Mouse (Mus musculus) thymus, adult 18-20 months (tissue): ENCODE measurements around the gene Tspan32.

ENCODE experiments used
- DNase-seq, 2 experiments: peaks; one replicate each; pipeline ENCODE4 v3.0.0; 2022; ENCODE audit warnings: mixed read lengths in 2 of 2

Tspan32 gene

DNA sequence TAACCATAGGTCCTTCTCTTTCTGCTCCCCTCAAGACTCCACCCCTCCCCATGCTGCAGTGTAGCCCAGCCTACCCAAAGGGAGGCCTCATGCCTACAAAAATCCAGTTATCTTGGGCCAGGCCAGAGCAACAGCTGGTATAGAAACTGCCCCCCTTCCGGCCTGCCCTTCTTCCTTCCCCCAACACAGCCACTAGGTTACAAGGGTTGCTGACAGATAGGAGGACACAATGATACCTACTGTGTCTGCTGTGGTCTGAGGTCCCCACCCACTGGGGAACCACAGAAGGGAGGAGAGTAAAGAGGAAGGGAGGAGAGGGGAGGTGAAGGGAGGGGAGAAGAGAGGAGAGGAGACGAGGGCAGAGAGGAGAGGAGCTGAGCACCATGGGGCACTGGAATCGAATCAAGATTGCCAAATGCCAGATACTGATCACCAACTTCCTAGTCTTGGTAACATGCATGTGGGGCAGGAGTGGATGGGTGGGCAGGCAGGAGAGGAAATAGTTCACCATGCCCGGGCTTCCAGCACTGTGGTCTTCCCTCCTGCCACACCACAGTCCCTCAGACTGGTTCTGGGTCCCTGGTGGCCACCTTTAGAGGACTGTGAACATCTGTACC is at the start of gene Tspan32:
Tspan32 (plus strand) TSS at position 320 of the 617 bp plus-strand sequence.
- peak; percentile 51 to 77 for DNase-seq

DNA sequence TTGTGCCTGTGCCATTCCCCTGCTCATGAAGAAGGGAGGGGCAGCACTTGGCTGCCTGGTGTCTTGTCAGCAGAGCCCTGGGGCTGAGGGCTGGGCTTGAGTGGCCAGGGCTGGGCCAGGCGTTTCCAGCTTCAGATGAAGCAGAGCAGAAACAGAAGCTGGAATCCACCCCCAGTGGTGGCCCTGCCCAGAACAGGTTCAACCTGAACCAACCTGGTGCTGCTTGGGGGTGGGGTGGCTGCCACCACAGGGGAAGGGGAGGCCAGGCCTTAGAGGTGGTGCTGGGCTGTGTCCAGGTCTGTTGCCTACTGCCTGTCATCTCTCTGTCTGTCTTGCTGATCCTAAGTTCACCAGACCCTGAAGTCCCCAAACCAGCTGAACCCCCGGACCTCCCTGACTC is 48.8 kb upstream of the Tspan32 start:
- DNase-seq: no peak

DNA sequence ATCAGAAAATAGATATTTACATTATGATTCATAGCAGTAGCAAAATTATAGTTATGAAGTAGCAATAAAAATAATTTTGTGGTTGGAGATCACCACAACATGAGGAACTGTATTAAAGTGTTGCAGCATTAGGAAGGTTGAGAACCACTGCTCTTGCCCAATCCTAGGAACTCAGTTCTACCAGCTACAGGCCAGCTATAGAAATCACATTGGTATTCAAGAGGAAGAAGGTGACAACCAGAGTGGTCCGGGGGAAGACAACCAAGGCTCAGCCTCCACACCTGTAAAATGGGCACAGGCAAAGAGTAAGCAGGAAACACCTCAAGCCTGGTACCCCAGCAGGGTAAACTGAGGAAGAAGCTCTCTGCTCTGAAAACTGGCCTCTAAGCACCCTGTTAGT is 46.0 kb upstream of the Tspan32 start:
- DNase-seq: no peak

DNA sequence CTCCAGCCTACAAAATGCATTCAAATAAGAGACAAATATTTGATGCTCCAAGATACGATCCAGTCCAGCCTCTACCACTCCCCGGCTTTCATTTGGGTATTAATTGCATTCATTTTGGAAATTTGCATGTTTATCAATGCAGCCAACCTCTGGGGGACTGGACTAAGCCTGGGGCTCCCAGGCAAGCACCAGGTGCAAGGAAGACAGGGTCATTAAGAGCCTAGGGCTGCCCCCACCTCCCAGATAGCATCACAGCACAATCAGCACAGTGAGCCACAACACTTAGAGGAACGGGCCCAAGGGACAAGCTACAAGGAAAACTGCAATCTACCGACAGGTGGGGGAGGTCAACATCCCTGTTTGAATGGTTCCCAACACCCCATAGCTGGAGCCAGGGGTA is 45.1 kb upstream of the Tspan32 start:
- no peak for DNase-seq

DNA sequence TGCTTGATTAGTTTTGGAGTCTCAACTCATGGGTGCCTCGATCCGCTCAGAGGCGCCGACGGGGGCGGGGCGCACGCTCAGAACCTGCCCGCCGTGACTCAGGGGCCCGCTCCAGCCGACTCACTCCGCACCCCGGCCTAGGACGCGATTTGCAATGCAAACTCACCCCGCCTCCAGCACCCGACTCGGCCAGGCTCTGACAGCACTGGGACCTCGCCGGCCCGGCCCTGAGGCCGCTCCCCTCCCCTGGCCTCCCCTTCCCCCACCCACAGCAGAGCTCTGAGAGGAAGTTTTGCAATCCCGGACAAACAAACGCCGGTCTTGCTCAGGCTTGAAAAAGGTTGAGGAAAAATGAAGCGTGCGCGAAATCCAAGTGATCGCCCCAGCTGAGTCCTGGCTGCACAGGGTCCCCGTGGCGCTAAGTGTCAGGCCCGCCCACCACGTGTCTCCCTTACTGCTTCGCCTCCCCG is 37.4 kb upstream of the Tspan32 start:
- DNase-seq: no peak

DNA sequence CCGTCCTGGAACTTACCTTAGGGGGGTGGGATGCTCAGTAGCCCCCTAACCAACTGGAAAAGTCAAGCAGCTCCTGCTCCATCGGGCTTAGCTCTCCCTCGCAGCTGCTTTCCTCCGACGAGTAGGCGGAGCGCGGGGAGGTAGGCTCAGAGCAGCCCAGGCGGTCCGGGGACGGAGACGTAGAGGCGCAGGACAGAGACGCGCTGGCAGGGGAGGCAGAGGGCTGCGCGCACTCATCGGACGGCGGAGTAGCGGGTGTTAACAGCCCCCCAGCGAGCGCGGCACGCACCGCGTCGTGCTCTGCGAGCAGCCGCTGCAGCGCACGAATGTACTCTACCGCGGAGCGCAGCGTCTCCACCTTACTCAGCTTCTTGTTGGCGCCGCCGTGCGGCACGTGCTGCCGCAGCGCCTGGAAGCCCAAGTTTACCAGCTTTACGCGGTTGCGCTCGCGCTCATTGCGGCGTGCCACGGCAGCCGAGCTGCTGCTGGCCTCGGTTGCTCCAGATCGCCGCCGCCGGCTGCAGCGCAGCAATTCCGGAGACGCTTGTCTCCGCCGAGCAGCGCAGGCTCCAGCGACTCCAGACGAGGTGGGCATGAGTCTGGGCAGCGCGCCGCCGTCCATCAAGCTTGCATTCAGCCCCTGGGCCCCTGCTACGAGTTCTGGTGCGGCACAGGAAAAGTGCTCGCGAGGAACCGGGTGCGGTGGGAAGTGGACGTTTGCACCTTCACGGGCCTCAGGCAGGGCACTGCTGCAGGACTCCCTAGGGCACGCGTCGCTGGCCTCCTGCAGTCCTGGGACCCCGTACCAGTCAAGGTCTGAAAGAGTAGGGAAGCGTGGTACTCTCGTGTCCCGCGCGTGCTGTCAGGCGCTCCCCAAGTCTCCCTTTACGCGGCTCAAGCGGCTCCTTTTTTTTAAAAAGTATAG is 36.7 kb upstream of the Tspan32 start:
- no peak for DNase-seq

DNA sequence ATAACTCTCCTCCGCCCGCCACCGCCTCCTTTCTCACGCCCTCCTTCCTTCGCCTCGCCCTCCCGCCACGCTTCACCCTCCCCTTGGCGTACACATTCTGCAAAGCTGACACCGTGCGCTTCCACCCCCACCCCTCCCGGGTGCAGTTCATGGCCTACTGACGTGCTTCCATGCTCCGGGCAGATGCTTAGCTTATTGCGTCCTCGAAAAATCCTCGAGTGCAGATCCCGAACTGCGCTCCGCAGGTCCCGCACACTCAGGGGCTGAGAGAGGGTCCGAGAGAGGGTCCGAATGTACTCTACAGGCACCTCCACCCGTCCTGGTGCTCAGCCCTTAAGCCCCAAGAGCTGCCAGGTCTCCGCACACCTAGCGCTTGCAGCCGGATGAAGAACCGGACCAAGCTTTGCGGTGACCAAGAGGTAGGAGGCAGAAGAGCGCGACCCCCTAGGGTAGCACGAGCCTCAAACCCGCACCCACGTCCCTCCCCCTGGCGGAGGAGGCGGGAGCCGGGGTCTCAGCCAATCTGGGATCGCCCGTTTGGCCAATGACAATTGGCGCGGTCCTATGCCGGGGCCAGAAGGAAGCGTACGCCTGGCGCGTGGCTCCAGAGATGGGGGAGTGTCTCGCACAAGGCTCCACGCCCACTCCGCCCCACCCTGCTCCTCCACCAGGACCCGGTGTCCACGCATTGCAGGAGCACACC is 35.9 kb upstream of the Tspan32 start, which contains the start of gene Ascl2:
Ascl2 (minus strand) TSS at position 456 of the 703 bp plus-strand sequence.
- no peak for DNase-seq

DNA sequence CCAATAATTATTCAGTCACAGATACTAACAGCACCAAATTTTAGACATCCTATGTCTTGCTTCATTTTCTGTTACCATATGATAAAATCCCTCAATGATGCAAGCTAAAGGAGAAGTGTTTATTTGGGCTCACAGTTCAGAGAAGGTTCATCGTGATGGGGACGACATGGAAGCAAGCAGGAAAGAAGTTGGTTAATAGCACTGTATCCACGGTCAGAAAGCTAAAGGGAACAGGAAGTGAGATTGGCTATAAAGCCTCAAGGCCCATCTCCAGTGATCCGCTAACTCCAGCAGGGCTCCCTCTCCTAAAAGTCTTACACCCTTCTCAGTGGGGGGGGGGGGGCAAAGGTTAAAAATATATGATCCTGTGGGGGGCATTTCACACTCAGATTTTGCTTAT is 22.9 kb upstream of the Tspan32 start:
- no peak for DNase-seq

DNA sequence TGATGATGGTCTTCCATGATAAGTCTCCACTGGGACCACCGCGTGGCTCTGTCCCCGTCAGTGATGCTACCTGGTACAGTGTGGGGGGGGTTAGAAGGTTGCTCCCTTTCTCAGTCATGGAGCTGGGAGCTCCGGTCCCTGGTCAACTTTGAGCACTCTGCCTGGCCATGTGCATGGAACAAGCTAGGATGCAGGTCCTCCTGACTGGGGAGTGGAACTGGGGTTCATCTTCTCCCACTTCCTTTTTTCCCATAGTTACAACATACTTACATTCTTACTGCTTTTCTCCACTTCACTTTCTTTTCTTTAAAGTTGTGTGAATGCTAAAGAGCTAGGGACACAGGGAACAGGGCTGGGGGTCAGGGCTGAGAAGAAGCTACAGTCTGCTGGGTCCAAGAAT is 19.7 kb upstream of the Tspan32 start:
- DNase-seq: no peak

DNA sequence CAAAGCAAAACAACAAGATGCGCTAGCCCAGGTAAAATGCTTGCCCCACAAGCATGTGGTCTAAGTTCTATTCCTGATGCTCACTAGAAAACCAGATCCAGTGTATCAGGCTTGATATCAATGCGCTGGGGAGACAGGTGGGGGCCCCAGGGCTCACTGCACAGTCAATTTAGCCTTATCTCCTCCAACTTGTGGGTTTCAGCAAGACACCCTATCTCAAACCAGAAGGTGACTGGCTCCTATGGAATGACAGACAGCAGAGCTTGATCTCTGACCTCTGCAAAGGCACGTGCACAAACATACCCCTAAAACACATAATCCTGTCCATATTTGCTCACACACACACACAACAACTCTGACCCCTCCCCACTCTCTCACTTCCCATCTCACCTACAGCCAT is 17.1 kb upstream of the Tspan32 start:
- DNase-seq: no peak

DNA sequence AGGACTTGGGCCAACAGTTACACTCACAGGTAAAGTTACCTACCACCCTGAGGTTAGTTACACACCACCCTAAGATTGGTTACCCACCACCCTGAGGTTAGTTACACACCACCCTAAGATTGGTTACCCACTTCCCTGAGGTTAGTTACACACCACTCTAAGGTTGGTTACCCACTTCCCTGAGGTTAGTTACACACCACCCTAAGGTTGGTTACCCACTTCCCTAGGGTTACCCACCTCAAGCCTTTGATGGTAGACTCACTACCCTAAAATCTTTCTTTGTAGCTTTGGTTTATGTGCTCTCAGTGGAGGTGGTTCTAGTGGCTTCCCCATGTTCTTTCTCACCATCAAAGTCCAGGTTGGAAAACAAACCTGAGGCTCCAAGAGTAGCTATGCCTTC is 9.8 kb upstream of the Tspan32 start:
- DNase-seq: no peak

DNA sequence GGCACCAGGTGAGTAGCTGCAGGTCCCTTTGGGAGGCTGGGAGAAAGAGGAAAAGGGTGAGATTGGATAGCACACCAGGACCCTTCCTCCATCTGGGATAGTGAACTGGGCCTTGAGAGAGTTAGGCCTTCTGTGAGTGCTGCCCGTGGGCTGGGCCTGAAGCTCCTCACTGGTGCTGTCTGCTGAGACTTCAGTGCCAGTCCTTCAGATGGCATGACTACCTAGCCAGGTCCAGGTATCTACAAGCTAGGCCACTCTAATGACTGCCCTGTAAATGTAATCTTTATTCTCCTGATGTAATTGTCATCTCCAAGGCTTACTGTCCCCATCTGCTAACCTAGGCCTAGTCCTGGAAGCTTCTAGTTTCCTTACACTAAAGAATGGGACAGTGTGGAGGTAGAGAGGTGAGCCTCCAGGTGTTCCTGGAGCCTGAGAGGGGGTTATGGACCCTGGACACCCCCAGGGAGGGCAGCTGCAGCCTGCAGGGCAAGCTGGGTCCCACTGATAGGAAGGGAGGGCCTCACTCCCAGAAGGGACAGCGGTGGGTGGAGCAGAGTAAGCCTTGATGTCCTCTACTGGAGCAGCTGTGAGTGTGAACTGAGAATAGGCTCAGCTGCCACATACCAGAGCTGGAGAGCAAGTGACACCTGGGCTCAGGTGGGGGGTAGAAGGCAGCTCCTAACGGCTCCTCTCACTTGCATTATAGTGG is 9.1 kb upstream of the Tspan32 start:
- no peak for DNase-seq

DNA sequence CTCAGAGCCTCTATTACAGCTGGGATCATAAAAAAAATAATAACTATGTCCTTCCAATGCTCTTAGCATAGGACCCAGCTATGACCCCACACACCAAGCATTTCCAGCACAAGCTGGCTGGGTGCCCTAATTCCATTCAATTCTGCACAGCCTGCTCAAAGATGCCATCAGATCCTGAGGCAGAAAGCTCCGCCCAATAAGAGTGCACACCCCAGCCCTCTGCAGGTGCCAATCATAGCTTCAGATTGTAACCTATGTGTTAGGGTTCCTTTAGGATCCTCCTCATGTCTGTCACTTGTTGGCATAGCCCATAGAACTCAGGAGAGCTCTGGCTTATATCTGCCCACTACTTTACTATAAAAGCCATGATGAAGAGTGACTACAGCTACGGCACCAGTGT is 7.8 kb upstream of the Tspan32 start:
- DNase-seq: no peak

DNA sequence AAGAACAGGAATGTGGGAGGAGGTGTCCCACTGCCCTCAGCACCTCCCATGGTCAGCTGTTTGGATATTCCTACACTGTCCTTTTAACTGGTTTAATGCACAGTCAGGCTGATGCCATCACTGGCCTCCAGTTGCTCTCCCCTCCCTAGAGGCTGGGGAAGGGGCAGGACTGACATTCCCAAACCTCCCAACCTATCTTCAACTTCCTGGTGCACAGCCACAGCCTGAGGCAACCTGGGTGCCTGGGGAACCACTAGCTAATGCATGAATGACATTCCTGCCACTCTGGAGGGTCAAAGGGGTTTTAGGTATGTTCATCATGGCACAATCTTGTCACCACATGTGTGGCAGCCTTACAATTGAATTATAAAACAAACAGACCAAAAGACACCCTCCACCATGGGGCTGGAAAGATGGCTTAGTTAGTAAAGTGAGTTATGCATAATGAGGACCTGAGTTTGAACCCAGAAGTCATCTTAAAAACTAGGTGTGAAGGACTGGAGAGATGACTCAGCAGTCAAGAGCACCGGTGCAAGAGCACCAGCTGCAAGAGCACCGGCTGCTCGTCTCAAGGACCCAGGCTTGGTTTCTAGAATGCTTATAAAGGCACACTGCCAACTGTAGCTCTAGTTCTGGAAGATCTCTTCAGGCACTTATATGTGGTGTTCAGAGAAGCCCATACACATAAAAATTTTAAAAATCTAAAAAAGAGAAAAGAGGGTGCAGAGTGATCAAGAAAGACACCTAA is 7.3 kb upstream of the Tspan32 start:
- no peak for DNase-seq

DNA sequence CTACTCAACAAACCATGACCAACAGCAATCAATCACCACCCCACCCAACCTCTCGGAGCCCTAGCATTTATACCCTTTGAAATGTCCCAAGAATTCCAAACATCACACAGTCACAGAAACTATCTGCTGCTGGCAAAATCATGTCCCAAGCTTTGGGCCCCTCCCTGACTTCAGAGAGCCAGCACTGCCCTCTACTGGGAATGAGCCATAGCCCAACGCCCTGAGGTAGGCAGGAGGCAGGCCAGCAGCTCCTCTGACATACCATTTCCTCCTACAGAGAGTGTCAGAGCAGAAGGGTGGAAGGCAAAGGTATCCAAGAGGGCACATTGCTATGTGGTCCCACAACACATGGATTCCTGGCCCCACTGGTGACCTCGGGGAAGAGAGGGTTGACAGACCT is 2.2 kb upstream of the Tspan32 start:
- DNase-seq: no peak

DNA sequence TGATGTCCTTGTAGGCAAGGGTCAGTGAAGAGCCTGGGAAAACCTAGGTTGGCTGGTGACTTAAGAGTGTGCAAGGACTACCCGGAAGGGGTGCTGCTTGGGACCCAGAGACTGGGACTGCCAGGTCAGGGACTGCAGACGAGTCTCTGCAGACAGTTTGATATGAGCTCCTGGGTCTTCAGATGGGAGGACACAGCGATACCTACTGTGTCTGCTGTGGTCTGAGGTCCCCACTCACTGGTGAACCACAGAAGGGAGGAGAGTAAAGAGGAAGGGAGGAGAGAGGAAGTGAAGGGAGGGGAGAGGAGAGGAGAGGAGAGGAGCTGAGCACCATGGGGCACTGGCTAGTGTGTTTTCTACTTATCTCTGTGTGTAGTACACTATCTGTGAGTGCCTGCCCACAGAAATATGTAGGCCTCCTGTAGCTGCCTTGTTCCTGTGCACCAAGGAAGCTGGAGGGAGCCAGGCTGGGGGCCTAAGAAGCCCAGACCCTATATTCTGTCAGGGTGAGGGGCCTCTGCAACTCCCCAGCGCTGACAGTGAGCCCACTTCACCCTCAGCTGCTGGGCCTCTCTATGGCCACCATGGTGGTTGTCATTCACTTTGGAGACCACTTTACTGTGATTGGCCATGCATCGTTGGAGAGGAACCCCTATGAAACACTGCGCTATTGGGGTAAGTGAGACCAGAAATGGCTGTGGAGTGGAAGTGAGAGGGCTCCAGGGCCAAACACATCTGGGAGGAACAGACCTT is 674 bp downstream of the Tspan32 start:
- peak in 1 of 2 experiments; percentile 57 for DNase-seq

DNA sequence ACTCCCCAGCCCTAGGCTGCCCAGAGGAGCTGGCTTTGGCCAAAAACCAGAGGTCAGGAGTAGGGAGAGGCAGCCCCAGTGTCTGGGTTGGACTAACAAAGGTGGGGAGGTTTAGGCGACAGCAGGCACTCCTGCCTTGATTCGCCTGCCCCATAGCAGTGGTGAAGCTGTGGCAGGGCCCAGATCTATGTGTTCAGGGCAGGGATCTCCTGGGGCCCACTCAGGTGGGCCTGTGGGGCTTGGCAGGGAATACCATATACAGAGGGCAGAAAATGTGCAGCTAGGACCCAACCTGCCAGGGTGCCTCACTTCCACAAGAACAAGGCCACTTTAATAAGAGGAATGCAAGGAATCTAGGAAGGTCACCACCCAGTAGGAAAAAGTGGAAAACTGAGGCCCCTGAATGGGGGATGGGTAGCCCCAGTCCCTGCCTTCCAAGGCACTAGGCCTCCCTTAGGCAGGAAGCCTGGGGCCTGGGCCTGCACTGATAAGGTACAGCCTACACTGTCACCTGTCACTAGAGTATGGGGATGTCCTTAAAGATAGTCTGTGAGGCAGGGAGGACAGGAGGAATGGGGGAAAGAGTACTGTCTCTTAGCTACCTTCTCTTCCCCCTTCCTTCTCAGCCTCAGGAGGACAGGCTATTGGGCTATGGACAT is 1.4 kb downstream of the Tspan32 start:
- peak in 1 of 2 experiments; percentile 31 for DNase-seq

DNA sequence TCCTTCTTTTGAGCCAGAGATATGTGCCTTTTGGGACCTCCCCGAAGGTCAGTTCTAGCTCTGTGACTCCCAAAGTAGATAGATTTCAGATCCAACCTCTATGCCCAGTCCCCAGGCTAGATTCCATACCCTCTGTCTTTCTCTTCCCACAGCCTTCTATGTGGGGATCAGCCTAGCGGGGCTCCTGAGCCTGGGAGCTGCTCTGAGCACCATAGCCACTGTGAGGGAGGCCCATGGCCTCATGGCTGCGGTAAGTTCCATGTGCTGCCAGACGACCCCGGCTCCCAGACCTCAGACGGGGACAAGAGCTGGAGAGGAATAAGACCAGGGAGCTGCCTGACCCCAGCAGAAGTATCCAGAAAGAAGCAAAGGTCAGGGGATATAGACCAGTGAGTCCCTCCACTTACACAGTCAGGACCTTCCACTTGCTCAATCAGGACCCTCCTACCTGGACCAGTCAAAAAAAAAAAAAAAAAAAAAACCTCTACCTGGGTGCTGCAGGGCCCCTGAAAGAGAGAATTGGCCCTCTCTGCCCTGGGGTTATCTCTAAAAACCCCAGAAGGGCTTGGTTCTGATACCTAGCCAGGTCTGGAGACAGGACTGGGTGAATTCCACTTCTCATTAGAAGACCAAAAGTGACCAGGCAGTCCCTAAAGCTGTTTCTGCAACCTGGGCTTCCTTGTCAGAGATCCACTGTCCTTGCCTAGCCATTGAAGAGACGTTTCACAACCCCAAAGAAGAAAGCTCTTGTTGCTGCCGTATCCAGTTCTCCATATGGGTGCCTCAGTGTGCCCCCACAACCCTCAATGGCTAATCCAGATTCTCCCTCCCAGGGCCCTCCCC is 2.1 kb downstream of the Tspan32 start:
- DNase-seq: no peak

DNA sequence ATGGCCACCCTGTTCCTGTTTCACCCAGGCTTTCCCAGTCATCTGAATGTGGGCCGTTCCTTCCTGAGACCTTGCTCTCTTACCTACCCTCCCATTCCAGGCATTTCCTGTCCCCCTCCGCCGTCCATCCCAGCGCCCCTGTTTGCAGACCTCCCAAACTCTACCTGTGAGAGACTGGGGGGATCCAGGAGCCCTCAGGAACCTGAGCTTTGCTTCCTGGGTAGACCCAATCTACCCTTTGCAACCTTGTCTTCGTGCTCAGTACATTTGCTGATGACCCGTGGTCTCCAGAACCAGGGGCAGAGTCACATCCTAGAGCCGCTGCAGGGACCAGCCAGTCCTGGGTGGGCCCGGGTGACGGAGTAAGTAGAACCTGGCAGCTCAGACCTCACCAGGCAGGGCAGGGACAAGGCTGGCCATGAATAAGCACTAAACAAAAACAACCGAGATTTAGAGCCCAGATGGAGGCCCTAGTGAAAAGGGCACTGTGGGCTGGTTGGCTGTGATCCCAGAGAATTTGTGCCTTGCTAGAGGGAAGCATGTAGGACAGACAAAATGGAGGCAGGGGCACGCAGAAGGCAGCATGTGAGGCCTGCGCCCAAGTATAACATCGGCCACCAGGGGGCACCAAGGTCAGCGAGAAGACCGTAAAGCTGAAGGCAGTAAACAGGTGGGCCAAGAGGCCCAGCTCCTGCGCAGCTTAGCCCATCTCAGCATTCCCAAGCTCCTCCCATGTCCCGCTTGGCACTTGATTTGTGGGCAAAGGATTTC is 2.9 kb downstream of the Tspan32 start:
- DNase-seq: peak; percentile 81 to 87
